Mouse (Mus musculus) cerebellum, adult 11 months (tissue): ENCODE data around the gene AI661453.
"Not testable (repeated sequence)": the region's sequence is repeated elsewhere in the genome, so short reads cannot be mapped to it uniquely, and the experiment has no call there.

Source experiments
- DNase-seq: peaks from one replicate; pipeline ENCODE4 v3.0.0; 2022

The AI661453 gene

DNA sequence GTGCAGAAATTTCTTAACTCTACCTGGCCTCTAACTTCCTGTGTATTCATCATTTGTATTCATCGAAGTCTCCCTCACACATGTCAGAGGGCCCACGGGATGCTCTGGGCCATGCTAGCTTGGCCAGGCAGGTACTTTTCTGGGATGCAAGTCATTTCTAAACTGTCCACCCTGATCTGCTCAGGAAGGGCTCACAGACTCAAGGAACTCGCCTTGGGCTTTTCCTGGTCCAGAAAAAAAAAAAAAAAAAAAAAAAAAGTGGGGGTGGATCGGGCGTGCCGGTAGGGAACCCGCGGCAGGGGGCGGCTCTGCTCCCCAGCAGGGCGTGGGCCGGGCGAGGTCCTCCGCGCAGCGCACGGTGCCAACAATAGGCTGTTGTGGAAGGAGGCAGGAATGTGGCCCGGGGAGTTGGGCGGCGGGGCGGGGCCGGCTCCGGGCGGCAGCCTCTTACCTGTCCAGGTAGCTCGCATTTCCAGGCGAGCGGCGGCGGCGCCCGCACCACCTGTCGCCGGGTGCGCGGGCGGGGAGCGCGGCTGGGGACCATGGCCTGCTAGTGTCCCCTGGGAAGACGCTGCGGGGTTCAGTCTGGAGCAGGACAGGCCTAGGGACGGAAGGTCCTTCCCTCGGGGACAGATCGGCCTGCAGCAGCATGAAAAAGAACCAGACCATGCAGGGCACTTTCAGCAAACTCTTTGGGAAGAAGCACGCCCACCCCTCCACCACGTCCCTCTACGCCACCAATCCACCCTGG is at the start of gene AI661453:
TSS of gene AI661453 (plus strand) at position 460 of the 751 bp plus-strand sequence.
- DNase-seq, result no peak

DNA sequence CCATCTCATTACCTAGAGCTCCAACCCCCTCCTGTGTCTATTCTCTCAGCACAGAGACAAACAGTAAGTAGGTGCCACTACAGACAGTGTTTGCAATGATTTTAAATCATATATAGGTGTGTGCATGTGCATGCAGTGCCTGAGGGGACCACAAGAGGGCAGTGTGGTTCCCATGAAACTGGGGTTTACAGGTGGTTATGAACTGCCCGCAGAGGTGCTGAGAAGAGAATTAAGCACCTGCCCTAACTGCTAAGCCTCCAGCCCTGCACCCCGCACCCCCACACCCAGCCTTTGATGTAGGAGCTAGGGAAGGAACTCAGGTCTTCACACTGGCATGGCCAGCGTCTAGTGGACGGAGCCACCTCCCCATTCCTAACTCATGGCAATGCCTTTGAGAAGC is 49.8 kb upstream of the AI661453 start:
- DNase-seq, result no peak

DNA sequence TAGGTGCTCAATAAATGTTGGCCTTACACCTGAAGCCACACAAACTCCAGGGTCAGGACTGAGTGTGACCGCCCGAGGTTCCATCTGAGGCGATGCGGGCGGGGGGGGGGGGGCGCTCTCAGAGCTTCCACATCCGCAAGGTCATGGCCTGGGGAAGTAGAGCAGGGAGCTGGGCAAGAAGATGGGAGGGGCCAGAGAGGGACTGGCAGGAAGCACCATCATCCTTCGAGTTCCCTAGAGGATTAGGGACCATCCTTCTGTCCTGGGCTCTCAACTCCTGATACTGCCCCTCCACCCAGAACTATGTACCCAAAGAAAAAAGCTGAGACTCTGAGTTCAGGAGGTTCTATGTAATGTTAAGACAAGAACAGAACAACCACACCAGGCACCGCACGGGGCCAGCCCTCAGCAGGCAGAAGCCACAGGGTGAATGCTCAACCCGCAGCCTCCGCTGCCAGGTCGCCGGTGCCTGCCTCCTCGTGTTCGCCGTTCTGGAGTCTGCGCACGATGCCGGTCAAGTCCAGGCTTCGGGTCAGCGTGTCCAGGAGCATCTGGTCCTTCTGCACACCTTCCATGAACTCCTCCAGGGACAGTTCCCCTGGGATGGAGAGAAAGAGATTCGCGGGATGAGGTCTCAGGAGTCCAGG is 42.1 kb upstream of the AI661453 start:
- DNase-seq, result no peak

DNA sequence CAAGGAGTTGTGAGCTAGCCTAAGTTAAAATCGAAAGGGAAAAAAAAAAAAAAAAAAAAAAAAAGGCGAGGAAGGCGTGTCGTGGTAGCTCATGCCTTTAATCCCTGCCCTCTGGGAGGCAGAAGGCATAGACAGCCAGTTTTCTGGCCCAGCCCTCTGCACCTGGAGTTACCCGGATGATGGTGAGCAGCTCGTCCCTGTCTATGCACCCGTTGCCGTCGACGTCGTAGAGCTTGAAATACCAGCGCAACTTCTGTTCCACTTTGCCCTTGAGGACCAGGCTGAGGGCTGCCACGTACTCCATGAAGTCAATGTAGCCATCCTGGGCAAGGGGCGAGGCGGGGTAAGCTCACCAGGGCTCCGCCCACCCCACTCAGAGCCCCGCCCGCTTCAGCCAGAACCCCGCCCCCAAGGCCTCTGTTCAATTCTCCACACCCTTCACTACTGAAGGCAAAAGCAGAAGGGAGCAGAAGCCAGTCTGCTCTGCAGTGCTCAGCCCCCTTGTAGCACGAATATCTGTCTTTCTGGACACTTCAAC is 41.0 kb upstream of the AI661453 start:
- DNase-seq, result no peak

DNA sequence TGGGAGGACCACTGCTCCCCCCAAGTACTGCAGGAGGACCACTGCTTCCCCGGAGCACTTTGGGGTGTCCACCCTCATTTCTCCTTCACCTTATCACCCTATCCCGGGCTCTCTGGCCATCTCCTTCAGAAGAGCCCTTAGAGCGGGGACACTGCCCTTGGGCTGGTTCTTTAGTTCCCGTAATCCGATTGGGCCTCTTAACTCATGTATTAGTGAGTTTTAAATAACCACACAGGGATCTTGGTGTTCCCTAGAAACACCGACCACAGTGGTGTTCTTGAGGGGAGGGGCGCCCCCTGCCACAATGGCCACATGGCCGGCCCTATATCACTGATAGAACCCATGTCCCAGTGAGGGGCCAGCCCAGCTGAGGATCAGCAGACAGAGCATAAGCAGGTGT is 37.3 kb upstream of the AI661453 start:
- DNase-seq, result no peak

DNA sequence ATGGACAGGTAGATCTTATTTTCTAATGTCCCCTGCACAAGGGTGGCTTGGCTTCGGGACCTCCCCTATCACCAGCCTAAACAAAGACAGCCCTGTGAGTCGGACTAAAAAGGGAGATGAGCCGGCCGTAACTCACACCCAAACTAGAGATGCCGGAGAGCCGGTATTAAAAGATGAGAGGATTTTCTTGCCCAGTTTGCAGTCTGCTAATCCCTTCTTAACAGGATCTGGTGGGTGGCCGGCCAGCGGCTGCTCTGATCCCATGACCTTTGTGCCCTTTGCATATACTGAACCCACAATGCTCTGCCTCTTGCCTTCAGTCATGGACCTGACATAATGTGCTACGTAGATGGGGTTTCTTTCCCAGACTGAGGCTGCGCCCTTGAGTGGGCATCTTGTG is 36.0 kb upstream of the AI661453 start, which contains the start of gene Guca1a:
TSS of gene Guca1a (minus strand) at position 134 of the 400 bp plus-strand sequence.
- DNase-seq, result no peak

DNA sequence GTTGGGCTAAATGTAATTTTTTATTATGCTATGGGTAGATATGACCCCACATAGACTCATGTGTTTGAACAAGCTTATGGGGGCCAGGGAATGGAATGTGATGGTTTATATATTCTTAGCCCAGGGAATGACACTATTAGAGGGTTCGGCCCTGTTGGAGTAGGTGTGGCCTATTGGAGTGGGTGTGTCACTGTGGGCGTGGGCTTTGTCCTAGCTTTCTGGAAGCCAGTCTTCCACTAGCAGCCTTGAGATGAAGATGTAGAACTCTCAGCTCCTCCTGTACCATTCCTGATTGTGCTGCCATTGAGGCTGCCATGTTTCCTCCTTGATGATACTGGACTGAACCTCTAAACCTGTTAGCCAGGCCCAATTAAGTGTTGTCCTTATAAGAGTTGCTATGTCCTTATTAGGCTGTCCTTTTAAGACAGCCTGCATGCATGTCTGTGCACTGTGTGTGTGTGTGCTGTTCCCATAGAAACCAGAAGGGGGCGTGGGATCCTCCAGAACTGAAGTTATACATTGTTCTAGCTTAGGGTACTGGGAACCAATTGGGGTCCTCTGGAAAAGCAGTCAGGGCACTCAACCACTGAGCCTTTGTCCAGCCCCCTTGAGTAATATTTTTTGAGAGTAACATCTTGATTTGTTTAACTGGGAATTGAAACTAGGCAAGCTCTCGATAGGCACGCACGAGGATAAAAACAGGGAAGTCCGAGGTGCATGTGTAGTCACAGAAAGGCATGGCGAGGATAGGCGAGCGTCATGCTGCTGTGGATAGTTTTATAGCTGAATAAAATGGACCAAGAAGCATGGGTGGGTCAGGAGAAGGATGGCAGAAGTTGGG is 28.5 kb upstream of the AI661453 start:
- no peak for DNase-seq

DNA sequence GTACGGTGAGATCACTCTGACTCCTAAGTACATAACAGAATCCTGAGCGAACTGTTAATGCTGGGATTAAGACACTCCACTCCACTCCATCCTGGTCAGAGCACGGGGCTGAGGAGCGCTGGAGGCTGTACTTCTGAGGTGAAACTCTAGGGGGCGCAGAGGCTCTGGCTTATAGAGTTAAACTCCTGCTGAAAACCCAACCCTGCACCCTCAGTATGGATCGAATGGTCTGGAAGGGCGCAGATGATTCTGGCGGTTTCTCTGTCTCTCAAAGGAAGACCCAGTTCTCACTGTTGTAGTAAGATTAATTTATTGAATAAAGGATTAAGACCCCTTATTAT is 27.9 kb upstream of the AI661453 start:
- DNase-seq, result peak; percentile 33

DNA sequence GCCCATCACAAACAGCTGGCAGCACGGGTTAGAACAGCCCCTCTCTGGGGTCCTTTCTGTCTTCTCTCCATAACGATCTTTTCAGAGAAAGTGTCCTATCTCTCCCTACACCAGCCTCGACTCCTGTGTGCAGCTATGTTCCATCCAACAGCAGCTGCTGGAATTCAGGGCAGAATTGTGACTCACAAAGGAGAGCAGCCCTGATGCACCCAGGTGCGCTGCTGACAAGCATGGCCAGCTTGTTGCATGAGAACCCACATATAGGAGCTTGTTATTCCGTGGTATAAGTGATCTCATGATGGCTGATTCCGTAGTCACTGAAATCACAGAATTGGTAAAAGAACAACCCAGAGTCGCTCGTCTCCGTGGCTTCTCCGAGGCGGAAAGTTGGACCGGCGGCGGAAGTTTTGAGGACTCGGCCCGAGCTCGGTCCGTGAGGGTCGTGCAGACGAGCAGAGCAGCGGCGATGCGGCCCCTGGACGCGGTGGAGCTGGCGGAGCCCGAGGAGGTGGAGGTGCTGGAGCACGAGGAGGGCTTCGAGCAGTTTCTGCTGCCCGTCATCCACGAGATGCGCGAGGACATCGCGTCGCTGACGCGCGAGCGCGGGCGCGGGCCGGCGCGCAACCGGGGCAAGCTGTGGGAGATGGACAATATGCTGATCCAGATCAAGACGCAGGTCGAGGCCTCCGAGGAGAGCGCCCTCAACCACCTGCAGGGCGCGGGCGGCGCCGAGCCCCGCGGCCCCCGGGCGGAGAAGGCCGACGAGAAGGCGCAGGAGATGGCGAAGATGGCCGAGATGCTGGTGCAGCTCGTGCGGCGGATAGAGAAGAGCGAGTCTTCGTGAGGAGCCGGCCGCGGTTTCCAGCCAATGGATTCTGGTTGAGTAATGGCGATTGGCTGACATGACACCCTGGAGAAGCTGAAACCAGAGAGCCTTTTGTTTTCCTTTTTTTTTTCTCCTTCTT is 26.2 kb upstream of the AI661453 start:
- DNase-seq, result peak; percentile 18

DNA sequence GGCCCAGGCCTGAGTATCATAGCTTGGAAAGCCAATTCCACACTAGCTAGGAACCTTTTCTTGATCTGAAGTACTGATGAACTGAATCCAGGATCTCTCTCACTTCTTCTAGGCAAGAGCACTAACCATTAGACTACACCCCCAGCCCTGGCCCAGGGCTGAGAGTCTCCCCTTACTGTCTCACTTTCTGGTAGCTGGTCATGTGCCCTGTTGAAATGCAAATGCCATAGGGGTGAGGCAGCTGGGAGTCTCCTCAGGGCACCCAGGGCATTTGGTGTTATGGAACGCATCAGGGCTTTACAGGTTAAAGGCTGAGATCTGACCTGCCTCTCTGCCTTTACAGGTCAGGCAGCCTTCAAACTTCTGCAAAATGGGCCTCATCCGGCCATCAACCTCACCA is 16.2 kb upstream of the AI661453 start:
- no peak for DNase-seq

DNA sequence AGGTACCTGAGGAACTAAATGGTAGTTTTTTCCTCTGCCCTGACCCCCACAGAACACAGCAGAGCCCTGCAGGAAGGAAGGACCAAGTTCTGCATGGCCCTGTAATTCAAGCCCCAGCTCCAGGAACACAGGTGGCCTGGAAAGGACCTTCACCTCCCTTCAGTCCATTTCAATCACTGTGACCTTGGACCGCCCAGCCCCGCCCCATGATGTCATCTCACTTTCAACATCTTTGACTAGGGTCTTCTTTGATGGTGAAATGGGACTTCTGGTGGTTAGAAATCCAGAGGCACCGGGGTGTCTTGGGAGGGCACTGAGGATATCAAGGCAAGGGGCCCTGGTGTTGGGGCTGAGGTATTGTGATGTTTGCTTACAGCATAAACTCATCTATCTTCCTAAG is 14.8 kb upstream of the AI661453 start:
- no peak for DNase-seq

DNA sequence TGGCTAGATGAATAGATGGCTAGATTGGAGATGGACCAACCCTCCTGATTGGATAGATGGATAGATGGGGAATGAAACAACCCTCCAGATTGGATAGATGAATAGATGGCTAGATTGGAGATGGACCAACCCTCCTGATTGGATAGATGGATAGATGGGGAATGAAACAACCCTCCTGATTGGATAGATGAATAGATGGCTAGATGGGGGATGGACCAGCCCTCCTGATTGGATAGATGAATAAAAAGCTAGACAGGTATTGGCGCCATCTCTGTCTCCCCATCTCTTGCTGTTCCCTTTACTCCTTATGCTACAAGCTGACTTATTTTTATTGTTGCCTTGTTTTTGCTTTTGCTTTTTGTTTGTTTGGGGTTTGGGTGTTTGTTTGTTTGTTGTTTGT is 13.8 kb upstream of the AI661453 start:
- not testable (repeated sequence) for DNase-seq

DNA sequence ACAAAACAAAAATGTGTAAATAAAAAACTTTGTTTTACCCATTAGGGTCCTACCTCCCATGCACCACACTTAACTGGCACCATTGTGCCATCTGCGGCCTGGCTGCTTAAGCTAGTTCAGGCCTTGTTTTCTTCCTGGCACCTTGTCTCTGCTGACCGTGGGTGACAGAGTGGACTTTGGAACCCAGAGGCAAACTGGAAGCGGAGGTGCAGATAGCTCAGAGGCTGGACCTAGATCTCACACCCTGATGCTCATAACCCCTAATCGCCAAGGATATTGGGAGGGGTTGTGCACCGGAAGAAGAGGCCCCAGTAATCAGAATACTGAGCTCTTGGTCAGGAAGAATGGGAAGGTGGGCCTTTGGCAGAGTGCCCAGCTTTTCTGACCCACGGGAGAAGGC is 12.2 kb upstream of the AI661453 start:
- DNase-seq, result no peak

DNA sequence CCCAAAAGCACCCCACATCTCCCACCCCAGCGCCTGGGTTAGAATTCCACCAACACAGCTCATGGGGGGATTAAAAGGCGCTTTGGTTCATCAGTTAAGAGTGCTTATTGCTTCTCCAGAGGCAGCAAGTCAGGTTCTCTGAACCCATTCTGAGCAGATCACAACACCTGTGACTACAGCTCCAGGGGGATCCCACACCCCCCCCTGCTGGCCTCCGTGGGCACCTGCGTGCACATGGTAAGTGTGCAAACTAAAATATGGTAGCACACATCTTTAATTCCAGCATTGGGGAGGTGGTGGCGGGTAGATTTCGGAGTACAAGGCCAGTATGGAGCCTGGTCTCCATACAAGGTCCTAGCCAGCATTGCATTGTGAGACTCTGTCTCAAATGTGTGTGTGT is 9.1 kb upstream of the AI661453 start:
- no peak for DNase-seq

DNA sequence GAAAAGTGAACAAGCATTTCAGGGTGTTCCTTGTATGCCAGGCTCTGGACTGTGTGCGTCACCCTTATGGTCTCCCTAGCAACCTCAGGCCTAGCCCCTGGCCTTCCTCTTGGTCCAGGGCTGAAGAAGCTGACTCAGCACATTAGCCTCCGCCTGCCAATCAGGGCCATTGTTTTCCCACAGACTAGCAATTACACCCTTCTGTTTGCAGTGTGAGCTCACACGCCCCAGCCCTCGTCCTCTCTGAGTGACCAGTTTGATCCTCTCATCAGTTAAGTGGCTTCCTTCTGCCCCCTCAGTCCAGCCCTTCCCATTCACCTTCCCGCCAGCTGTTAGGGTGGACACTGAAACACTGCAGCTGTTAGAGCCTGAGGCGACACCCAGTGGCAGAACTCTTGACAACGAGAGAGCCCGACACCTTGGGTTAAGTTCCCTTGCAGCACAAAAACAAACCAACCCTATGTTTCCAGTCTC is 7.5 kb upstream of the AI661453 start:
- DNase-seq, result no peak

DNA sequence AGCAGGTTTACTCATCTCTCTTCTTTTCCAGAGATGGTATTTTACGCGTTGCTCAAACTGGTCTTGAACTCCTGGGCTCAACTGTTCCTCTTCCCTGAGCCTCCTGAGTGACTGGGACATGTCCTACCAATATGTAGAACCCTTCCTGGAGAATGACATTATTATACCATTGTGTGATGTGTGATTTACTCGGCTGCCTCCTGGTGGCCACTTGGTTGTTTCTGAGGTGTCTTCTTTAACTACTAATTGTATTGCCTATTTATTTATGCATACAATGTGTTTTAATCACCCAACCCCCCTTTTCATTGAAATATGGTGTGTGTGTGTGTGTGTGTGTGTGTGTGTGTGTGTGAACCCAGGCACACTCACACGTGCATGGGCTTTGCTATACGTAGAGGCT is 5.6 kb upstream of the AI661453 start:
- DNase-seq, result no peak

DNA sequence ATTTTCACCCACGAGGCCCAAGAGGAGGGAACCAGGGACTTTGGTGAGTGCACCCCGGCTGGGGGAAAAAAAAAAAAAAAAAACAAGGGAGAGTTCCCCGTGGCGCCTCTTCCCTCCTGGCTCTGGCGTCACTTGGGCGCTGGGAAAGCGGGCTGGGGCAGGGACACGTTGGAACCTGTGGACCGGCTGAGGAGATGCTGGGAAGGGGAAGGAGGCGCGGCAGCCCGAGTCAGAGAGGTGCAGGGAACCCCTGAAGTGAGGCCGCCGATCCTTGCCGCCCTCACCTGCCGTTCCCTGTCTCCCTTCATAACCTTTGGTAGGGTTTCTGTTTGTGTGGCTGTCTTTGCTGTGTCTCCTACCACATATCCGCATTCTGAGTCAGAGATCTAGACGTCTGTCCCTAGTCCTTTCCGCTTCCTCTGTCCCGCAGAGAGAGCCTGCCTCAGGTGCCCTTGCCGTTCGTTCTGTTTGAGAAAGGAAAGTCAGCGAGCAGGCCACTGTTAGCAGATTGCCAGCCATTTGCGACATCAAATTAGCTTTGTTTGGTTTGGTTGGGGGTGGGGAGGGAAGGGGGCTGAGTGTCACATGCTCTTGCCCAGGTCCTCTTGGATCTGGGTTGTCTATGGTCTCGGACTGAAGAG is 612 bp downstream of the AI661453 start, which contains the start of gene 1700001C19Rik:
TSS of gene 1700001C19Rik (minus strand) at position 470 of the 641 bp plus-strand sequence.
- no peak for DNase-seq

DNA sequence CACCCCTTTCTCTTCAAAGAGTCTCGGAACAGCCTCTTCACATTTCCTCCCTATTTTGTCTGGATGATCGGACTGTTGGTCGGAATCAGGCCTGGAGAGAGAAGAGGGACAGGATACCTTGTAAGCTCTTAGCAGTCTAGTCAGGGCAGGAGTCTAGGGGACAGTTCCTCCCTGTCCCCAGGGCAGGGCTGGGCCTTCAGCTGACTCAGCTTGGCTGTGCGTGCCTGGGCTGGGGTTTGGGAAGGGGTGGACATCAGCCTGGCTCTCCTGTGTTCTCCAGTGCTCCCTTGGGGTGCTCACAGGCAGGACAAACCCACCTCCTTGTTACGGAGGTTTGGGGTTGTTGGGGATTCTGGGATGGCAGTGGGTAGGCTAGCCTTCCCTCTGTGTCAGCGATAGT is 2.2 kb downstream of the AI661453 start:
- no peak for DNase-seq

DNA sequence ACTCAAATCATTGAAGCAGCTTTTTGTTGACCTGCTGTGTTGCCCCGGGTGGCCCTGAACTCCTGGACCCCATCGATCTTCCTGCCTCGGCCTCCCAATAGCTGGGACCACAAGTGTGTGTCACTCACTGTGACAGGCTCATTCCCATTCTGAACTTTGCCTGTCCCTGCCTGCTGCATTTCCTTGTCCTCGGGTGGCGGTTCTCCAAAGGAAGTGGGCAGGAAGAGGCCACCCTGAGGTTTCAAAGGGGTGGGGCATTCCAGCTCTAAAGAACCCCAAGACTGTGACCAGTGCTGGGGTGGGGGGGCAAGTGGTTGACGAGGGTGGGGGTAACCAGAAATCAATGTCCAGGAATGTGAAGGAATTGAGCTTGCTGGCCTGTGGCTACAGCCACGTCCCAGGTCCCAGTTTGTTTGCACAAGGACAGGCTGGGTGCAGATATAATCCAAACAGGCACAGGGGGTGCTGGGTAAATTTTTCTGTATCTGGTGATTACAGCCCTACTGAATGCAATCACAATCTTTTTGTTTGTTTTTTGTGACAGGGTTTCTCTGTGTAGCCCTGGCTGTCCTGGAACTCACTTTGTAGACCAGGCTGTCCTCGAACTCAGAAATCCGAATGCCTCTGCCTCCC is 3.1 kb downstream of the AI661453 start:
- DNase-seq, result no peak

DNA sequence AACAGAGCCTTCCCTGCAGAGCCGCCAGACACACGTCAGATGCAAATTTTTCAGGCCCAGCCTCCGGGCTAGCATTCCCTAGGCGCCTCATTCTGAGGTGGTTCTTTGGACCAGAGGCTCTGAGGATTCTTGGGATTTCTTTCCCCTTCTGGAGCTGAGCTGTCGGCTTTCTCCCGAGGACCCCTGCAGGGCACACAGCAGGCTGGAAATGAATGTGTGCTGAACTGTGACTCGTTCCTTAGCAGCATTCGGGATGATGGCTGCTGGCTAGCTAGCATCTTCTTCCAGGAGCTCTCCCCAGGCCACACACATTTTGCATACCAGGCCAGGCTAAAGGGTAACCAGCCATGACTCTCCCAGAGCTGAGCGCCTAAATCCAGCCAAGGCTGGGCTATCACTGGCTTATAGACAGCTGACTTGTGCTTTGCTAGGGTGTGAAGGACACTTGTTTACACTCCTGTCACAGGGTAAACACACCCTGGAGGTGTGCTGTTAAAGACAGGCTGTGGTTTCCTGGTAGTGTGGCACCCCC is 4.0 kb downstream of the AI661453 start:
- no peak for DNase-seq
